Mouse (Mus musculus): ENCODE results near the gene Smim4. TPM values are rescaled to one million over a fixed set of nuclear protein-coding genes. Genes with fewer than 3 reads are reported as not detected.

Smim4 gene
- total RNA-seq, 2 experiments from 2014 or later = 92.2 to 93.5 TPM

DNA sequence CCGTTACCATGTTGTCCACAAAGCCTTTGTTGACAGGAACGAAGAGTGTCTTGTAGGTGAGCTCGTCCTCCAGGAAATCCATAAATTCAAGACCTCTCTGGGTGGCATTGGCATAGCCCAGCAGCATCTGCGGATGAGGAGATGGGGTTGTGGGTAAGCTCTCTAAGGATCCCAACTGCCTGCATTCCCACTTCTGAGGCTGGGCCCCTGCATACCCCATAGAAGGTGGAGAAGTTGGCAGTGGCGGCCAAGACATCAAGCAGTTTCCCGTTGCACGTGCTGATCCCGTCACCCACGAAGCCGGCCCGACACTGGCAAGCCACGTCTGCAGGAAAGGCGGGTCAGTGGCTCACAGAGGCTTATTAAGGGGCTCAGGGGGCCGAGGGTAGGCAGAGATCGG lies 11.4 kb upstream of the Smim4 start:
- intact Hi-C loops (cut with DNase I) = no loop called here
- DNase-seq = no peak

GRCm38 (mm10) chr14:31139666-31140065 lies 10.9 kb upstream of the Smim4 start:
- intact Hi-C loops (cut with DNase I) = no loop called here
- DNase-seq = no peak

GRCm38 (mm10) chr14:31138897-31139429 lies 10.2 kb upstream of the Smim4 start:
- intact Hi-C loops (cut with DNase I) = no loop called here
- no peak for DNase-seq

GRCm38 (mm10) chr14:31138219-31138896 lies 9.6 kb upstream of the Smim4 start:
- intact Hi-C loops (cut with DNase I) = no loop called here
- DNase-seq = no peak

- intact Hi-C loops (cut with DNase I) = loop anchor here (2.0 kb wide), 1 partner anchor 23 kb away; no protein-coding TSS in a partner anchor
Observed at GRCm38 (mm10) chr14:31137791-31138190, 9.0 kb upstream of the Smim4 start.

DNA sequence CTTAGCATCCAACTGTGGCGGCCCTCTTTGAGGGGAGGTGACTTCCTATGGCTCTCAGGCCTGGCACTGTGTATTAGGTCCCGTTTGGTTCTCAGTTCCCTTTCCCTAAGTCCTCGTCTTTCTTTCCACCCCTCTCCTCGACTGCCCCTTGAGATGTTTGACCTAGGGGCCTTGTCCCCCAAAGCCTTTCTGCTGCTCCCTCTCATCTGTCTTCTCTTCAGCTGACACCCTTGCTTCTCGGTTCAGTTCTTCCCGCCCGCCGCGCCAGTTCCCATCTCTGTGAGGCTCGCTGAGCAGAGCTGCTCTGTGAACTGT lies 8.5 kb upstream of the Smim4 start:
- intact Hi-C loops (cut with DNase I) = loop anchor here (2.0 kb wide), 1 partner anchor 24 kb away; no protein-coding TSS in a partner anchor

More at GRCm38 (mm10) chr14:31137791-31138190, 9.0 kb upstream of the Smim4 start:
- DNase-seq = peak in 1 of 2 experiments; percentile 51

DNA sequence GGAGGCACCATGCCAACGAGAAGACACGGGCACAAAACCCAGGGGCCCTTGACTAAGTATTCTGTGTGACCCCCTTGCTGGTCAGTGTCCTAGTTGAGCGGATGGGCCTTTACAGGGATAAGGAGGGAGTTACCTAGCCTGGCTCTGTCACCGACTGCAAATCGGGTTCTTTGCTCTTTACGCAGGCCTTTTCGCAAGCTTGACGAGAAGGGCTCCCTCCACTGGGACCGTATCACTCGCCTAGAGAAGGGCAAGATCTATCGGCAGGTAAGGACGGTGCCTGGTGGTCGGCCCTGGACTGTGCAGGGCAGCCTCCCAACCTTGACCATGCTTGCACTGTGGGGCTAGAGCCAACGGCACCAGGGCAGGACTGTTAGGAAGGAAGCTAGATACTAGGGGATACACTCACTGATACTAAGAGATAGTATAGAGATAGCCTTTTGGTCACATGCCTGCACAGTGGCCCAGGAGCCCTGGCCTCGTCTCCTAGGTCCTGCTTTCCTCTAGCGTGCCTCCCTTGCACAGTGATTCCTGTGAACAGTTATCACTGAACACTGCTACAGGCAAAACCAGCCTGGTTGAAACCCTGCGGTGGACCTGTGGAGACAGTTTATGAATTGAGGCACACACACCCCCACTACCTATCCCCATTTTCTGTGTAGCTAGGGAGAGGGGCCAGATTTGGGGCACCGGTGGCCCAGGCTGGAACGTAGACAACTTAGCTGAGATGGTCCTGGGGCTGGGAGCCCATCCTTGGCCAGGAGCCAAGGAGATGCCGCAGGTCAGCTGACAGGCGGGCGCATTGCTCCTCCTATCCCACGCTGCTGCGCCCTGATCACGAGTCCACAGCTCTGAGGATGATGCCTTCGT lies 7.9 kb upstream of the Smim4 start:
- intact Hi-C loops (cut with DNase I) = loop anchor here (2.0 kb wide), 1 partner anchor 24 kb away; no protein-coding TSS in a partner anchor
- no peak for DNase-seq

More for the DNA sequence above, 8.5 kb upstream of the Smim4 start:
- DNase-seq = no peak

- intact Hi-C loops (cut with DNase I) = loop anchor here (2.0 kb wide), 1 partner anchor 25 kb away; no protein-coding TSS in a partner anchor
- DNase-seq = no peak
Observed at GRCm38 (mm10) chr14:31135495-31136410, 7.0 kb upstream of the Smim4 start.

DNA sequence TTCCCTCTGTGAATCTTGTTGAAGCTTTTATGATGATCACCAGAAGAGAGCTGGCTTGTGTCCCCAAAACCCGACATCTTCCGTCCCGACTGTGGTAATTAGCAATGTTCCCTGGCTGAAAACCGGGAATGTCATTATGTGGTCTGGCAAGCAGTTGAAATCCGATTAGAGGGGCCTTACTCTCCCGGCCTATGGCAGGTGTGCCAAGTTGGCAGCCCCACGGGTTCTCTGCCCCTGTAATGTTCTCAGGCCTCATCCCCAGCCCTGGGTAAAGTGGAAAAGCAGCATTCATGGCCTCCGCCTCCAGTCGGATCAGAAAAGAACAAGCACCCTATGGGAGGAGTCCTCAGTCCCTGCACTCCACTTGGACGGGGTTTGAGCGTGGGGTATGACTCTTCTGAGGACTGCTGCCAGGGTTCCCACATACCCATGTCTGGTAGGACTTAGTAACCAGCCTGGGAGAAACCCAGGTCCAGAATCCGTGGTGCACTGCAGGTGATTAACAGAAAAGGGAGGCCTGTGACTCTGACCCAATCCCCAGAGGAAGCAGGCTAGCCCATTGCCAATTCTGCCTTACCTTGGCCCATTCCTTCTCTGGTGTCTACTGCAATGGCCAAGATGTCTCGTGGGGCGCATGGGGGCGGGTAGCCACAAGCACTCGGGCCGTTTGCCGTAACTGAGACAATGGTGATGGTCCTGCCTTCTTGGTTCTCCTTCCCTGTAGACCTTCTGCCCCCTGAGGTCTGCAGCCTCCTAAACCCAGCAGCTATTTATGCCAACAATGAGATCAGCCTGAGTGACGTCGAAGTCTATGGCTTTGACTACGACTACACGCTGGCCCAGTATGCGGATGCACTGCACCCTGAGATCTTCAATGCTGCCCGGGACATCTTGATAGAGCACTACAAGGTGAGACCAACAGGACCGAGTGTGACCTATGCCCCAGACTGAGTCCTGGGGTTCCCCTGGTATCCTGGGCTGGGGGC lies 5.6 kb upstream of the Smim4 start:
- peak in 1 of 2 experiments; percentile 38 for DNase-seq
- intact Hi-C loops (cut with DNase I) = no loop called here

DNA sequence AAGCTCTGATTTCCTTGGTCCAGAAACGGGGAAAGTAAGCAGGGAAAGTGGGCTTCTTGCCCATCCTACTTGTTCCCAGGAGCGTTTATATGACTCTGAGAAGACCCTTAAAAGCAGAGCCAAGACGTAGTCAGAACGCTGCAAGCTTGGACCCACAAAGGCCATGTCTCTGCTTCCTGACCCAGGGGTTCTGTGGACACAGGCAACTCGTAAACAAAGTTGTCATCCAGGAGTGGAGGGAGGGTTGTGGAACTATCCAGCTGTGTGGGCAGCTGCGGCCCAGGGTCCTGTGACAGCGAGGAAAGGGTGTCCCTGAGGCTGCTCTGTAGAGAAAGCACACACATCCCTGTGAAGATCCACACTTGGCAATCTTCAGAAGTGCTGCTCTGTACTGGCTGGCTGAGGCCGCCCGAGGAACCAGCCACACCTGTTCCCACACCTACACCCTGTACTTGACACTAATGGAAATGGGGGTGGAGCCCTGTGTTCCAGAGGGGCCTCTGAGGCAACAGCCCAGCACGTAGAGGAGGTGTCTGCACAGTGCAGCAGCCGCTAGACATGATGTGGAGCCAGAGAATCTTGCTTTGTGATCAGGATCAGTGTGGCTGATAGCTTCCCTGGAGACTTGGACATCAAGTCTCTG lies 4.4 kb upstream of the Smim4 start:
- no peak for DNase-seq
- intact Hi-C loops (cut with DNase I) = no loop called here

GRCm38 (mm10) chr14:31132491-31132975 lies 3.8 kb upstream of the Smim4 start:
- intact Hi-C loops (cut with DNase I) = no loop called here
- no peak for DNase-seq

GRCm38 (mm10) chr14:31132031-31132430 lies 3.3 kb upstream of the Smim4 start:
- intact Hi-C loops (cut with DNase I) = no loop called here
- peak in 1 of 2 experiments; percentile 59 for DNase-seq

GRCm38 (mm10) chr14:31131272-31131821 lies 2.6 kb upstream of the Smim4 start:
- peak; percentile 42 to 48 for DNase-seq
- intact Hi-C loops (cut with DNase I) = no loop called here

DNA sequence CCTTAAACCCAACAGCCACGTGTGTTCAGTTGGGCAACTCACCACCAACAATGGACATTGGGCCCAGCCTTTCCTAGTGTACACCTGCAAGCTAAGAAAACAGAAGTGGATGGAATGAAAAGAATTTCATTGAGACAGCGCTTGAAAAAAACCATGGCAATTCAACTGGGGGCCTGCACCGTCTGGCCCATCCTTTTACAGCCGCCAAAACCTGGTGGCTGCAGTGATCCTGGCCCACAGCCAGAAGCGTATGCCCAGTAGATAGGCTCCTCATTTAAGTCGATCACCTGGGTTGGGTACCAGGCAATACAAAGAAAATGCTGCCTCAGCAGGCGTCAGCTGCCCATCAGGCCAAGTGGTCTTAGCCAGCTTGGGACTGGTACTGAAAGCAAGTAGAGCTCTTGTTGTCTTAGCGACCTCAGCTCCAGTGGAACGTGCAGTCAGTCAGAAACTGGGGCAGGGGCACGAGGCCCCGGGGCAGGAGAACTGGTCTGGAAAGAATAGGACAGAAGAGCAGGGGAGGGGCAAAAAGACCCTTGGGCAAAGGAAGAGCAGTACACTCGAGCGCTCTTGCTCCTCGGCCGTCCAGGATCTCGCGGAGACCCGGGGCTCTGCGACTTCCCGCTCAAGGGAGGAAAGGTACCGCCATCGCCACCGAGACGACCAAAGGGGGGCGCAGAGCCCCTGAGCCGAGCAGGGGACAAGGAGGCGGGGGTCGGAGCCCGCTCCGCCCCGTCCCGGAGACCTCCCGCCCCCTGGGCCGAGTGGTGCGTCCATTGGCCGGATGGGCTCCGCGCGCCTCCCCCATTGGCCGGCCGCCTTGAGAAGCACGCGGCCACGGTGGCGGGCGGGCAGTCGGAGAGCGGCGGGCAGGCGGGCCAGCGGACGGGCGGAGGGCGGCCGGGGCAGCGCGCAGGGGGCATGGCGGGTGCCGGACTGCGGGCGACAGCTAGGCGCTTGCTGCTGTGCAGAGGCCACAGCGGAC lies 1.8 kb upstream of the Smim4 start, which contains the start of gene Nt5dc2:
Nt5dc2 (plus strand) TSS at position 818 of the 985 bp plus-strand sequence.
- peak; percentile 92 to 93 for DNase-seq
- intact Hi-C loops (cut with DNase I) = no loop called here

DNA sequence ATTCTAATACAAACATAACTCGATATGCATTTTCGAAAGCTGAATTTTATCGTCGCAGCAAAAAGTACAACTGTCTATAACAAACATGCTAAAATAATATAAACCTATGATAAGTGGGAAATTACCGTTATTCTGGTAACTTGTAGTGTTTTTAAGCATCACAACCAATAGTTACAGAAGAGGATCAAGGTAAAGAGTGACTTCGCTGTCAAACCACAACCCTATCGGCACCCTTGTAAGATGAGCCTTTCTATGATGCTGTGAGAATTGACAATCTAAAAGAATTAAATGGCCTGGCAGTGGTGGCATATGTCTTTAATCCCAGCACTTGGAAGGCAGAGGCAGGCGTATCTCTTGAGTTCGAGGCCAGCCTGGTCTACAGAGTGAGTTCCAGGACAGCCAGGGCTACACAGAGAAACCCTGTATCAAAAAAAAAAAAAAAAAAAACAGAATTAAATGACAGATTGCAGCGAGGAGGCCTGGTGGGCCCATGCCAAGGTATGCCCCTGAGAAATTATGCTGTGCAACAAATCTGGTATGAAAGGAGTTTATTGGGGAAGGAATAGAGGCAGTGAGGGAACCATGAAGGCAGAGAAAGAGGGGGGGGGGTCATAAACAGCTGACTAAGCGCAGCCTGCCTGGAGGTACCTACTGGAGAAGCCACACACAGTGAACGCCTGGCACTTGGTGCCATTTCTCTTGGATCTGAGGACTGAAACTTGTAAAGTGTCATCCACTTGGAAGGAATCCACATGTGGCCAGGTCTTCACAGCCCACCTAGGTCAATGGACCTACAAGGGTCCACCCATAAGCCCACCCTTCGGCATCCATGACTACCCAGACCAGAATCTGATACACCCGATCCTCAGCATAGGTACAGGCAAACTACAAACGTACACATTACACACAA lies 825 bp upstream of the Smim4 start:
- DNase-seq = peak in 1 of 2 experiments; percentile 24
- intact Hi-C loops (cut with DNase I) = loop anchor here (2.0 to 5.0 kb wide), 2 partner anchors 65 to 123 kb away; partner anchors contain the start of genes Bap1 and Phf7

Data from heart, postnatal 10 days (tissue).